41 mouse cellular contexts compared by ENCODE assay signal in genomic region chr3:81964596-81964995, GRCm38 (mm10). TPM values are rescaled to one million over a fixed set of nuclear protein-coding genes. Genes with fewer than 3 reads are reported as not detected.
A peak's percentile ranks its signal among the peaks of the same experiment; 100 is the strongest.
DNase-seq lines count a peak whose midpoint lies in the region; ATAC-seq lines count a peak whose summit lies in the region.
"Had no signal": no experiment of that assay in that cellular context is flagged by ENCODE, and none has a peak within 500 bp of the region (broad histone marks: within the 10 kb centered on the region; RNA-seq: fewer than 3 reads in every experiment).

No protein-coding gene starts in this region.

- no peaks in the 10 kb centered on the region for H3K36me3 ChIP-seq in kidney, embryonic 14.5 days (ENCODE audit: control insufficient read depth, insufficient read depth, low read length)
- no peaks in the 10 kb centered on the region for H3K36me3 ChIP-seq in intestine, embryonic 16.5 days (ENCODE audit: control insufficient read depth, insufficient read depth, low read length)
- H3K36me3 ChIP-seq: embryonic facial prominence, embryonic 13.5 days; forebrain, embryonic 10.5 days; forebrain, embryonic 15.5 days; heart, embryonic 10.5 days; heart, embryonic 15.5 days; liver, embryonic 15.5 days; lung, embryonic 15.5 days; midbrain, embryonic 10.5 days; midbrain, embryonic 15.5 days had no signal

- H3K9ac ChIP-seq in kidney, embryonic 14.5 days (ENCODE audit: low read depth, low read length), result no peak overlapping the region
- no peak overlapping the region for H3K9ac ChIP-seq in intestine, embryonic 16.5 days (ENCODE audit: low read depth, low read length)
- H3K9ac ChIP-seq: embryonic facial prominence, embryonic 13.5 days; forebrain, embryonic 15.5 days; heart, embryonic 15.5 days; liver, embryonic 15.5 days; lung, embryonic 15.5 days; midbrain, embryonic 15.5 days had no signal

- H3K27ac ChIP-seq in kidney, embryonic 14.5 days (ENCODE audit: low read depth, low read length), result no peak overlapping the region
- no peak overlapping the region for H3K27ac ChIP-seq in intestine, embryonic 16.5 days (ENCODE audit: low read length)
- H3K27ac ChIP-seq: embryonic facial prominence, embryonic 13.5 days; forebrain, embryonic 10.5 days; forebrain, embryonic 15.5 days; heart, embryonic 10.5 days; heart, embryonic 15.5 days; liver, embryonic 15.5 days; lung, embryonic 15.5 days; midbrain, embryonic 10.5 days; midbrain, embryonic 15.5 days; stomach, postnatal 0 days had no signal

- no peak overlapping the region for H3K4me3 ChIP-seq in kidney, embryonic 14.5 days (ENCODE audit: low read length)
- no peak overlapping the region for H3K4me3 ChIP-seq in intestine, embryonic 16.5 days (ENCODE audit: low read length)
- H3K4me3 ChIP-seq: embryonic facial prominence, embryonic 13.5 days; forebrain, embryonic 10.5 days; forebrain, embryonic 15.5 days; heart, embryonic 10.5 days; heart, embryonic 15.5 days; liver, embryonic 15.5 days; lung, embryonic 15.5 days; midbrain, embryonic 10.5 days; midbrain, embryonic 15.5 days had no signal

- no peak overlapping the region for H3K4me2 ChIP-seq in kidney, embryonic 14.5 days (replicated peaks; ENCODE audit: low read depth, low read length)
- no peak overlapping the region for H3K4me2 ChIP-seq in intestine, embryonic 16.5 days (ENCODE audit: low read depth, low read length)
- H3K4me2 ChIP-seq: embryonic facial prominence, embryonic 13.5 days; forebrain, embryonic 15.5 days; heart, embryonic 15.5 days; liver, embryonic 15.5 days; lung, embryonic 15.5 days; midbrain, embryonic 15.5 days had no signal

- no peaks in the 10 kb centered on the region for H3K4me1 ChIP-seq in kidney, embryonic 14.5 days (ENCODE audit: control insufficient read depth, insufficient read depth, low read length)
- H3K4me1 ChIP-seq in intestine, embryonic 16.5 days (ENCODE audit: control insufficient read depth, insufficient read depth, low read length), result no peaks in the 10 kb centered on the region
- H3K4me1 ChIP-seq: embryonic facial prominence, embryonic 13.5 days; forebrain, embryonic 10.5 days; forebrain, embryonic 15.5 days; heart, embryonic 10.5 days; heart, embryonic 15.5 days; liver, embryonic 15.5 days; lung, embryonic 15.5 days; midbrain, embryonic 10.5 days; midbrain, embryonic 15.5 days had no signal

- no peaks in the 10 kb centered on the region for H3K27me3 ChIP-seq in kidney, embryonic 14.5 days (ENCODE audit: control insufficient read depth, insufficient read depth, low read length)
- H3K27me3 ChIP-seq in intestine, embryonic 16.5 days (replicated peaks; ENCODE audit: control insufficient read depth, insufficient read depth, low read length), result no peaks in the 10 kb centered on the region
- H3K27me3 ChIP-seq: embryonic facial prominence, embryonic 13.5 days; forebrain, embryonic 15.5 days; heart, embryonic 15.5 days; liver, embryonic 15.5 days; lung, embryonic 15.5 days; midbrain, embryonic 15.5 days had no signal

- peak; percentile 40 for DNase-seq in layer of hippocampus, adult 9-11 months
- DNase-seq in layer of hippocampus, postnatal 10 days (ENCODE audit: low spot score in 2 of 2), result no peak
- peak; percentile 49 to 59 for DNase-seq in cerebellum, adult 18-20 months
- peak; percentile 20 to 39 for DNase-seq in cerebellum, postnatal 10 days
- no peak for DNase-seq in ovary, adult 18-20 months (ENCODE audit: low spot score)
- DNase-seq: adrenal gland, adult 2 months; adrenal gland, postnatal 36 days; embryo, embryonic 11 days; gastrocnemius, postnatal 25 days; heart, adult 11 months; kidney, adult 8-10 months; kidney, postnatal 14 days; liver; right cerebral cortex, adult 18-20 months; spleen, adult 18-20 months; thymus, adult 18-20 months; thymus, postnatal 4 days had no signal

- no peaks in the 10 kb centered on the region for H3K9me3 ChIP-seq in kidney, embryonic 14.5 days (ENCODE audit: control insufficient read depth, low read length)
- H3K9me3 ChIP-seq in intestine, embryonic 16.5 days (ENCODE audit: control insufficient read depth, low read length), result no peaks in the 10 kb centered on the region
- H3K9me3 ChIP-seq: embryonic facial prominence, embryonic 13.5 days; forebrain, embryonic 10.5 days; forebrain, embryonic 15.5 days; heart, embryonic 10.5 days; heart, embryonic 15.5 days; liver, embryonic 15.5 days; lung, embryonic 15.5 days; midbrain, embryonic 10.5 days; midbrain, embryonic 15.5 days had no signal

- no peak for ATAC-seq in kidney, embryonic 14.5 days (ENCODE audit: low FRiP score, low TSS enrichment)
- ATAC-seq in intestine, embryonic 16.5 days, result no peak
- ATAC-seq: CD4-positive, CD25-positive, alpha-beta regulatory T cell, adult 4 months; forebrain, embryonic 15.5 days; hindbrain, embryonic 16.5 days; midbrain, embryonic 15.5 days had no signal

- 73% methylated on average over 3 of the region's 3 CpGs for WGBS in kidney, embryonic 14.5 days
- 59% methylated on average over 3 of the region's 3 CpGs for WGBS in intestine, embryonic 16.5 days

RNA-seq across cellular contexts. Expression of gene Tdo2, which starts 11.4 kb away (rescaled TPM):
- total RNA-seq in layer of hippocampus, postnatal 10 days (2021), result 1 to 10 TPM; 5.3 to 6.1 TPM
- 0.08 and 0.23 TPM in 2 replicates for polyA plus RNA-seq in kidney, embryonic 14.5 days (2014; fragmentation: Nextera tagmentation; extraction: Ambion mirVana)
- polyA plus RNA-seq in intestine, embryonic 16.5 days (2015; fragmentation: Nextera tagmentation; extraction: Ambion mirVana), result 1.1 and 1.4 TPM in 2 replicates
- total RNA-seq: gastrocnemius, postnatal 25 days; heart, postnatal 25 days; megakaryocyte progenitor cell, adult 5-6 weeks; neutrophil, adult 5-6 weeks had no signal
- polyA plus RNA-seq: embryonic facial prominence, embryonic 13.5 days; liver, embryonic 15.5 days; midbrain, embryonic 10.5 days; midbrain, embryonic 15.5 days had no signal

RNA-seq across cellular contexts. Expression of gene Asic5, which starts 17.5 kb away (rescaled TPM):
- total RNA-seq in layer of hippocampus, postnatal 10 days (2021), result not detected
- polyA plus RNA-seq in kidney, embryonic 14.5 days (2014; fragmentation: Nextera tagmentation; extraction: Ambion mirVana), result not detected in 2 replicates
- polyA plus RNA-seq in intestine, embryonic 16.5 days (2015; fragmentation: Nextera tagmentation; extraction: Ambion mirVana), result 0.34 and 0.50 TPM in 2 replicates
- total RNA-seq: adrenal gland, adult 2 months; adrenal gland, postnatal 36 days; gastrocnemius, adult 18-20 months; gastrocnemius, postnatal 25 days; heart, postnatal 25 days; layer of hippocampus, adult 18-20 months; left cerebral cortex, adult 18-20 months; left cerebral cortex, postnatal 14 days; megakaryocyte progenitor cell, adult 5-6 weeks; neutrophil, adult 5-6 weeks had no signal
- polyA plus RNA-seq: adrenal gland, adult 2 months; CD4-positive, CD25-positive, alpha-beta regulatory T cell, adult 4 months; embryonic facial prominence, embryonic 13.5 days; forebrain, embryonic 10.5 days; forebrain, embryonic 15.5 days; frontal cortex, adult 2 months; heart, embryonic 10.5 days; heart, embryonic 15.5 days; hindbrain, embryonic 11.5 days; hindbrain, embryonic 16.5 days; limb, embryonic 11.5 days; liver, embryonic 15.5 days; lung, embryonic 15.5 days; midbrain, embryonic 10.5 days; midbrain, embryonic 15.5 days had no signal

RNA-seq across cellular contexts. Expression of gene Ctso, which starts 32.2 kb away (rescaled TPM):
- 10 to 100 TPM; 14.1 to 16.6 TPM for total RNA-seq in layer of hippocampus, postnatal 10 days (2021)
- 7.6 and 11.7 TPM in 2 replicates for polyA plus RNA-seq in kidney, embryonic 14.5 days (2014; fragmentation: Nextera tagmentation; extraction: Ambion mirVana)
- 19.6 and 23.8 TPM in 2 replicates for polyA plus RNA-seq in intestine, embryonic 16.5 days (2015; fragmentation: Nextera tagmentation; extraction: Ambion mirVana)

Comparison
In these comparisons a context has a peak if more than half of its experiments do, and no peak if none do; other contexts are left out.
1. DNase-seq: peak in layer of hippocampus, adult 9-11 months (single experiment), cerebellum, adult 18-20 months (2 of 2) and cerebellum, postnatal 10 days (2 of 2); none in layer of hippocampus, postnatal 10 days (0 of 2) and ovary, adult 18-20 months (single experiment).